ENCODE assay signal across 8 mouse cellular contexts in genomic region chr2:61815583-61816313, GRCm38 (mm10). TPM values are rescaled to one million over a fixed set of nuclear protein-coding genes. Genes with fewer than 3 reads are reported as not detected.
DNase-seq lines count a peak whose midpoint lies in the region; ATAC-seq and TF ChIP-seq lines count a peak whose summit lies in the region.

No protein-coding gene starts in this region.

- H3K27ac ChIP-seq in heart, embryonic 15.5 days, result no peak overlapping the region
- peak overlapping the region; percentile 79 for H3K27ac ChIP-seq in limb, embryonic 13.5 days
- H3K27ac ChIP-seq in olfactory bulb, adult 2 months (ENCODE audit: insufficient read depth, low read depth, low read length), result no peak overlapping the region

- H3K4me2 ChIP-seq in heart, embryonic 15.5 days, result peak overlapping the region; percentile 91
- peak overlapping the region; percentile 71 for H3K4me2 ChIP-seq in limb, embryonic 13.5 days (replicated peaks)

- no peak for TF ChIP-seq CTCF in olfactory bulb, adult 2 months (IDR thresholded peaks at IDR 0.05; ENCODE audit: insufficient read depth, low read depth, low read length)

- no peaks in the 10 kb centered on the region for H3K36me3 ChIP-seq in megakaryocyte, embryonic 14.5 days (replicated peaks; ENCODE audit: low read length)
- H3K36me3 ChIP-seq in heart, embryonic 15.5 days, result no peaks in the 10 kb centered on the region
- H3K36me3 ChIP-seq in limb, embryonic 13.5 days, result no peaks in the 10 kb centered on the region

- DNase-seq in adrenal gland, adult 2 months, result peak; percentile 28
- no peak for DNase-seq in adrenal gland, postnatal 10 days
- DNase-seq in natural killer cell, adult 2 months (ENCODE audit: low spot score in 2 of 2), result no peak

- H3K27me3 ChIP-seq in megakaryocyte, embryonic 14.5 days (replicated peaks), result peaks cover 59% of the 10 kb centered on the region
- H3K27me3 ChIP-seq in heart, embryonic 15.5 days, result peaks cover 77% of the 10 kb centered on the region
- H3K27me3 ChIP-seq in limb, embryonic 13.5 days, result peaks cover 50% of the 10 kb centered on the region

- H3K9ac ChIP-seq in heart, embryonic 15.5 days, result peak overlapping the region; percentile 42
- peak overlapping the region; percentile 72 for H3K9ac ChIP-seq in limb, embryonic 13.5 days

- H3K9me3 ChIP-seq in megakaryocyte, embryonic 14.5 days, result peaks cover 7% of the 10 kb centered on the region
- no peaks in the 10 kb centered on the region for H3K9me3 ChIP-seq in heart, embryonic 15.5 days (replicated peaks)
- H3K9me3 ChIP-seq in limb, embryonic 13.5 days, result no peaks in the 10 kb centered on the region

- peak overlapping the region; percentile 89 for H3K4me3 ChIP-seq in megakaryocyte, embryonic 14.5 days (replicated peaks)
- H3K4me3 ChIP-seq in heart, embryonic 15.5 days, result peak overlapping the region; percentile 55
- peak overlapping the region; percentile 46 for H3K4me3 ChIP-seq in limb, embryonic 13.5 days
- H3K4me3 ChIP-seq in olfactory bulb, adult 2 months (ENCODE audit: insufficient read depth, low read depth, low read length), result peak overlapping the region; percentile 43

- 10% methylated on average over 63 of the region's 66 CpGs for WGBS in heart, embryonic 15.5 days
- WGBS in limb, embryonic 13.5 days, result 7% methylated on average over 56 of the region's 66 CpGs
- 15% methylated on average over 66 of the region's 66 CpGs for WGBS in olfactory bulb, adult 2 months

- peaks cover 39% of the 10 kb centered on the region for H3K4me1 ChIP-seq in megakaryocyte, embryonic 14.5 days
- peaks cover 25% of the 10 kb centered on the region for H3K4me1 ChIP-seq in heart, embryonic 15.5 days (replicated peaks)
- peaks cover 11% of the 10 kb centered on the region for H3K4me1 ChIP-seq in limb, embryonic 13.5 days
- peaks cover 19% of the 10 kb centered on the region for H3K4me1 ChIP-seq in olfactory bulb, adult 2 months (ENCODE audit: control insufficient read depth, insufficient read depth, low read length)

- no peak for TF ChIP-seq POLR2A in olfactory bulb, adult 2 months (IDR thresholded peaks at IDR 0.05; ENCODE audit: insufficient read depth, low read depth, low read length)

- no peak for ATAC-seq in megakaryocyte, adult 5-6 weeks (ENCODE audit: poor library complexity, severe bottlenecking)
- peak; percentile 45 for ATAC-seq in heart, embryonic 15.5 days (replicated peaks; ENCODE audit: insufficient number of reproducible peaks, insufficient read depth, low FRiP score, low read depth)
- peak; percentile 60 for ATAC-seq in limb, embryonic 13.5 days (ENCODE audit: low FRiP score, low read depth)

RNA-seq across cellular contexts. Expression of gene Tbr1, which starts 13.0 kb away (rescaled TPM):
- not detected for total RNA-seq in adrenal gland, adult 2 months (2021)
- polyA plus RNA-seq in adrenal gland, adult 2 months (2012; rRNA removed), result 0.02 and 0.15 TPM in 2 replicates
- total RNA-seq in adrenal gland, postnatal 10 days (2021), result under 1 TPM in 1 of 2 experiments, not detected in 1; 0.27 TPM
- 0.38 TPM in 1 of 2 replicates, not detected in the other for polyA plus RNA-seq in megakaryocyte, embryonic 14.5 days (2012; ENCODE audit: insufficient read depth, low replicate concordance)
- 0.05 and 0.09 TPM in 2 replicates for total RNA-seq in megakaryocyte, adult 5-6 weeks (2015)
- total RNA-seq in megakaryocyte, adult 5-6 weeks (2017), result not detected in 2 replicates
- 0.03 and 0.04 TPM in 2 replicates for polyA plus RNA-seq in heart, embryonic 15.5 days (2015; fragmentation: Nextera tagmentation; extraction: Ambion mirVana)
- 0.18 and 0.28 TPM in 2 replicates for polyA plus RNA-seq in limb, embryonic 13.5 days (2015; fragmentation: Nextera tagmentation; extraction: Ambion mirVana)
- polyA plus RNA-seq in olfactory bulb, adult 2 months (2012; ENCODE audit: insufficient read depth, insufficient read length, low replicate concordance, missing spikeins), result not detected in 2 replicates
